Mouse (Mus musculus) cerebellum, postnatal 25 days (tissue): ENCODE data around the gene Rab44.
"Not testable (repeated sequence)": the region's sequence is repeated elsewhere in the genome, so short reads cannot be mapped to it uniquely, and the experiment has no call there.

ENCODE experiments used
- DNase-seq, 2 experiments: peaks; one replicate each; pipeline ENCODE4 v3.0.0; 2021; ENCODE audit warnings: mixed read lengths in 2 of 2

Rab44 gene

DNA sequence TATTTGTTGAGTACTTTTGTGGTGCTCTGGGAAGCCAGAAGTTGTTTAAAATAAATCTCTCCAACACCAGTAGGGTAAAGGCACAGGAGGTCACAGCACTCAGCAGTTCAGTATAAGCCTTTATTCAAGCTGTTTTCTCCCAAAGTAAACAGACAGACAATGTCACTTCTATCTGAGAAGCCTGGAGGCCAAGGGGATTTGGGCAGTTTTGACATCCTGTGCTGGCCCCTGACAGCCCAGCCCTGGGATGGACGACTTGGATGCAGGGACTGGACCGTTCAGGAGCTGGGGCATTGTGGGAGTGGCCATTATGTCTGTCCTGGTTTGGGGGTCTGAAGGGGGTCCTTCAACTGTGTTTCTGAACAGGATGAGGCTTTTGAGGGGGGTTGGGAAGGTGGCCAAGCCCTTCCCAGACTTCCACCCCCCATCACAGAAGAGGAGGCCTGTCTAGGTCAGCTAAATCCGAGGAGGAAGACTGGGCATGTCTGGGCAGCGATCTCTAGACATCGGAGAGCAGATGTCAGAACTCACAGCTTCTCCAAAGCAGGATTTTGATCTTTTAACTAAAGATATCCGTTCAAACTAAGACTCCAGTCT, 22.5 kb upstream of the Rab44 start:
- DNase-seq, result no peak

DNA sequence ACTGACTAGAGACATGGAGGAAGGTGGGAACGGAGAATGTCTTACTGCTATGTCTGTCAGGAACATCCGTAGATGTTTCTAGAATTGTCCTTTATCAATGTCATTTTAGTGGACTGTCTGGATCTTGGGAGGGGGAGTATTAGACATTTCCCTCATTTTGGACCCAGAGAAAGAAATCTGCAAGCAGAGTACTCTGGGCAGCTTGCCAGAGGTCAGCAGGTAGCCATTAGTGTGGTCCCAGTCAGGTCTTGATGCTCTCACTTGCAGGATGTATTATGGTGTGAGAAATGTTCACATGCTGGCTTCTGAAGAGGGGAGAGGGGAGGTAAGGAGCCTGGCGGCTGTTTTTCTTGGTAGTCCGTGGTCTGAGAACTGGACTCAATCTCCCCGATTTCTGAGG, 21.4 kb upstream of the Rab44 start:
- no peak for DNase-seq

DNA sequence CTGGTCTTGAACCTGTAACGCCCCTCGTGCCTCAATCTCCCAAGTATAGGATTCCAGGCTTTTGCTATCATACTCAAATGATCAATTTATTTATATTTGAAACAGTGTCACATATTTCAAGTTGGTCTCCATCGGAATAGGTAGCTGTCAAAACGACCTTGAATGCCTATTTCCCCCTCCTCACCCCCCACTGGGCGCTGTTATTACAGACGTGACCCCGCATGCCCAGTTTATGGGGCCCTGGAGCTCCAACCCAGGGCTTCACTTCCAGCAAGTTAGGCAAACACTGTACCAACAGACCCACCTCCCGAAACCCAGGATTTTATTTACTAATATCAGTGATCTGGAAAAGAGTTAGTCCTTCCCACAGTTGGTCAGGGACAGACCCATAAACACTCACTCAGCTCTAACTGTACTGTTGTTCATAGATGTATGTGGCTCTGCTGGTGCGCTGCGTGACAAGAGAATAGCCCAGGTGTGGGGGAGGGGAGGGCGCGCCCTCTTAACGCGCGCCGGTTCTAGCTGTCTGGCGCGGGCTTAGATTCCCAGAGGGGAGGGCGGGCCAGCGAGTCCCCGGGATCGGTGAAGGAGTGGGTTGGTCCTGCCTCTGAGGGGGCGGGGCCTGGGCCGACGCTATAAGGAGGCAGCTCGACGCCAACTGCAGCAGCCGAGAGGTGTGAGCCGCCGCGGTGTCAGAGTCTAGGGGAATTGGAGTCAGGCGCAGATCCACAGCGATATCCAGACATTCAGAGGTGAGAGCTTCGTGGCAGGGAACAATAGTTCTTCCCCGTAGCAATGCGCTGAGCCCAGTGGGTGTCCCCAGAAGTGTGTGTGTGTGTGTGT, 20.6 kb upstream of the Rab44 start:
- peak; percentile 88 to 91 for DNase-seq

DNA sequence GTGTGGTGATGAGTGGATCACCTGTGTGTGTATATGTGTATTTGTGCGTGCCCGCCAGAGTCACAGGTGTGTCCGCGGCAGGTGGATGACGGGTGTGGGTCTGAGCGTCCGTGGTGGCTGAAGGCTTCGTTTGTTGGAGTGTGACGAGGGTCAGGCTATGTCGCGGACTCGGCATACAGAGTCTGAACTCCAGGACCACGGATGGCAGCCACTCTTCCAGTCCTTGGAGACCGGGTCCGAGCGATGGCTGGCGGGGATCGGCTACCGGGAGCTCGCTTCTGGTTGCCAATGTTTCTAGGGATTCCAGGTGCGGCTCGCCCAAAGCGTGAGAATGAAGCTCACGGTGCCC, 20.0 kb upstream of the Rab44 start:
- no peak for DNase-seq

DNA sequence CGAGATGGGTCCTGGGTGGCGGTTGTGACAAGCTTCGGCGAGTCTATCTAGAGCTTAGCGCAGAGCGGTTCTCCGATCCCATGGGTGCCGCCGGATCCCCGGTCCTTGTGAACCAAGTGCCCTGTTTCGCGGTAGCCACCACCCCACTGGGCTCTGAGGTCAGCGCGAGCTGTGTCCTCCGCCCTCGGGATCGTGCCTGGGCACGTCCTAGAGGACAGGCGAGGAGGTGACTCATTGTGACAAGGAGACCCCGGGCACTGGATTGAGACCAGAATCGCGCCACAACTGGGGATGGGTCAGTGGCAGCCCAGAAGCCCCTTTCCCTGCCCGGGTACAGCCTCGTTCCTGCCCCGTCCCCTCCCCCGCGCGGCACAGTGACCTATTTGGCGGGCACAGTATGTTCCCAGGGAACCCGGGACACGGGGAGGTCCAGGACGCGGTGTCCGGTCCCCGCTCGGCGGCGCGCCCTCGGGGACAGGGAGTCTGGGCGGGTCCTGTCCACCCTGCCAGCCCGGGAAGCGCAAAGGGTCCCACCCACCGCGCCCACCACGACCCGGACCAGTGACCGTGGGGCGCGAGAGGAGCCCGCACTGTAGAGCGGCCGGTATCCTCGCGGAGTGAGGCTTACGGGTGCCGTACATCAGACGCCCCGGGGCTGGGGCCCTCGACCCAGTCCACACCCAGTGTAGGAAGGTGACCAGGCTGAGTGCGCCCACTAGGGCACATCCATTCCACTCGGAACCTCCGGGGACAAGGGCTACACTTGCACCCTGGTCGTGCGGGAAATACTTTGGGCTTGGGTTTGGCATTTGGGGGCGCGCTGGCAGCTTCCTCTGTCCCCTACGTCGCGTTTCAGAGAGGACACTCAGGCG, 19.4 kb upstream of the Rab44 start:
- peak; percentile 79 to 80 for DNase-seq

DNA sequence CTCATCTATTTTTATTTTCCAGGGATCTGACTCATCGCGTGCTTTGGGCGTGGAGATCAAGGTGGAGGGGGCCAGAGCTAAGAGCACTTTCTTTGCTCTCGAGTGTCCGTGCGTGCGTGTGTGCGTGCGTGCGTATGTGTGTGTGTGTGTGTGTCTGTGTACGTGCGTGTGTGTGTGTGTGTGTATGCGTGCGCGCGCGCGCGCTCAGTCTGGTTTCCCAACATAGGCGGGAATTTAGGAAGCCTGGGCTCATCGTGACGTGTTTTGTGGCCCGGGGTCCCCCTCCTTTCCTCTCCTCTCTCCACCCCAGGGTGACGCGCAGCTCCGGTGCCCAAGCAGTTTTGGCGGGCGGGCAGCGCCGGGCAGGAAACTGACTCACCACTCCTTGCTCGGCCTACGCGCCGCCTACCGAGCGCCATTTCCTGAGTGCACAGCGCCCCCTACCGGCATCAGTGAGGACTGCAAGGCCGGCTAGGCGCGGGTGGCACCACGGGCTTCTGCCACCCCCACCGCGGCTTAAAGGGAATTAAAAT, 18.7 kb upstream of the Rab44 start:
- peak; percentile 98 to 99 for DNase-seq

DNA sequence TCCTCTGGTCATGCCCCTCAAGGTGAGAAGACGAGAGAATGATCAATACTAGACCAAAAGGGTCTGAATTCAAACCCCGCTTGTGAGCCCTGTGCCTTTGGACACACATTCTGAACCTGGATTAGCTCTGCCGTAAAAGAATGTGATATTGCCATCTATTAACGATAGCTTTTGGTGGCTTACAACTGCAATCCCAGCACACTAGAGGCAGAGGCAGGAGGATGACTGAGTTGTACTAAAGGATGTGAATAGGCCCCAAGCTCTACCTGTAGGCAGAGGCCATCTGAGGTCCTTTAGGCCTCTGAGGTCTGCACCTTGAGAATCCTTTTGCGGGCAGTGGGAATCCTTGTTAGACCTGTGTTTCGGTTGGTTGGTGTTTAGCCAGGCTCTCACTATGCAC, 17.7 kb upstream of the Rab44 start:
- no peak for DNase-seq

DNA sequence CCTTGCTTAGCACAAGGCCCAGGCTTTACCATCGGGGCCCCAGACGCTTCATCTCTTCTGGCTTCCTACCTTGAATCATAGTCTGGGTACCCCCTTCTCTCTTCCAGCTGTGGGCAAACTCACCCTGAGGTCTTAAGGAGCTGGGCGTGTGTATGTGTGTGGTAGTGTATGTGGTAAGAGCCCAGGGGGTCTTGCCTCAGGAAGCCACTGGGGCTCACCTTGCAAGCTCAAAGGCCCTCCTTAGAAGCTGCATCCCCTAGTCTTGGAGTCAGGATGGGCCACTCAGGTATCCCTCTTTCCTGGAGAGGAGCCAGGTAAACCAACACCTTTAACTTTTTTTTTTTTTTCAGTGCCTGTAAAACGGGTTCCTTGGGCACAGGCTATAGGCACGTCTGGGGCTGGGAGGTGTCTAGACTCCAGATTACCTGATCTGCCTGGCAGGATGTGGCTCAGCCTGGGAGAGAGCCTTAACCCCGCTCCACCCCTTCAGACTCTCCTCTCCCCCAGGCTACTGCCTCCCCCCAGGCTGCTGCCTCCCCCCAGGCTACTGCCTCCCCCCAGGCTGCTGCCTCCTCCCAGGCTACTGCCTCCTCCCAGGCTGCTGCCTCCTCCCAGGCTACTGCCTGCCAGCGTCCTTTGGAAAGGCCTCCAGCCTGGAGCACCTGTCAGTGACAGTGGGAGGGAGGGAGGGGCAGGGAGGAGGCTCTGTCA, 16.9 kb upstream of the Rab44 start:
- peak; percentile 50 to 61 for DNase-seq

DNA sequence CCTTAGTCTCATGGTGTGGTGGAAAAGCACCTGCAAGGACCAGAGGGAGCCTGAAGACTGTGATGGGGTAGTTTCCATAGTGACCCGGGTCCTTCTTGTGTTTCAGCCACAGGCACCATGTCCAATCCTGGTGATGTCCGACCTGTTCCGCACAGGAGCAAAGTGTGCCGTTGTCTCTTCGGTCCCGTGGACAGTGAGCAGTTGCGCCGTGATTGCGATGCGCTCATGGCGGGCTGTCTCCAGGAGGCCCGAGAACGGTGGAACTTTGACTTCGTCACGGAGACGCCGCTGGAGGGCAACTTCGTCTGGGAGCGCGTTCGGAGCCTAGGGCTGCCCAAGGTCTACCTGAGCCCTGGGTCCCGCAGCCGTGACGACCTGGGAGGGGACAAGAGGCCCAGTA, 15.7 kb upstream of the Rab44 start:
- DNase-seq, result no peak

DNA sequence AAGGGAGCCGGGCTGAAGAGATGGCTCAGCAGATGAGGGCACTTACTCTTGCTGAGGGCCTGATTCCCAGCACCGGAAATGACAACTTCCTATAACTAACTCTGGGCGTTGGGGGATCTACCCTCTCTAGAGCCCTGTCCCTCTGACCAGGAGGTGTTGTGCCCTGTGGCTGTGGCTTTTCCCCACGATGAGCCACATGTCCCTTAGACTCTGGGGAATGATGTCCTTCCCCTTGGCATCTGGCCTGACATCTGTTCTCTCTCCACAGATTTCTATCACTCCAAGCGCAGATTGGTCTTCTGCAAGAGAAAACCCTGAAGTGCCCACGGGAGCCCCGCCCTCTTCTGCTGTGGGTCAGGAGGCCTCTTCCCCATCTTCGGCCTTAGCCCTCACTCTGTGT, 14.9 kb upstream of the Rab44 start:
- DNase-seq, result no peak

DNA sequence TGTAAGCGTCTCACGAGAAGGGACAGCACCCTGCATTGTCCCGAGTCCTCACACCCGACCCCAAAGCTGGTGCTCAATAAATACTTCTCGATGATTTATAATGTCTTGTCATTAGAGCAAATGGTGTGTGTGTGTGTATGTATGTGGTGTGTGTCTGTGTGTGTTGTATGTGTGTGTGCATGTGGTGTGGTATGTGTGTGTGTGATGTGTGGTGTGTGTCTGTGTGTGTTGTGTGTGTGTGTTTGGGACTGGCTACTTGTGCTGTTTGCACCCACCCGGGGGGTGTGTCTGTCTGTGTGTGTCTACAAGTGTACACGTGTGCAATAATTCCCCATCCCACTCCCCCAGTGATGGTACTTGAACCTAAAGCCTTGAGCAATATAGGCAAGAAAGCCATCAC, 13.3 kb upstream of the Rab44 start:
- DNase-seq, result no peak

DNA sequence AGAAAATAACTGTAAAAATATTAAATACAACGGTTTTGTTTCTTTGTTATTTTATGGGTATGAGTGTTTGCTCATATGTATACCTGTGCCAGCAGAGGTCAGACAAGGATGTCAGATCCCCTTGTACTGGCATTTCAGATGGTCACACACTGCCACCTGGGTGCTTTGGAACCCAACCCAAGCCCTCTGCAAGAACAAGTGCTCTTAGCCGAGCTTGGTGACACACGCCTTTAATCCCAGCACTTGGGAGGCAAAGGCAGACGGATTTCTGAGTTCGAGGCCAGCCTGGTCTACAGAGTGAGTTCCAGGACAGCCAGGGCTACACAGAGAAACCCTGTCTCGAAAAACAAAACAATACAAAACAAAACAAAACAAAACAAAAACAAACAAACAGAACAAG, 3.6 kb upstream of the Rab44 start:
- DNase-seq, result not testable (repeated sequence)

DNA sequence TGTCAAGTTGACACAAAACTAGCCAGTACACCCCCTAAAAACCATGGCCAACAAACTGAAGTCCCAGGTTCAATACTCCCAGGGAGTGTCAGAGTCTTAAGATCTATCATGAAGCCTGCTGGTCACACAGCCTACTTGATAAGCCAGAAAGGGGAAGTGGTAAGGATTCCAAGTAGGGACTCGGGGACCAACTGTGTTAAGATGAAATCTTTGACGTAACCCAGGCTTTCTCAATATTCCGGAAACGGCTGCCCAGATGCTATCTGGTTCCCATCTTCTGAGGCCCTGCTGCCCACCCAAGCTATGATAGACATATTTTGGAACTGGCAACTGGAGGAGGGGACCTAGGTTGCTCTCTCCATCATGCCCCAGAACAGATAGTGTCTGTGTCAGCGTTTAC, 2.6 kb upstream of the Rab44 start:
- no peak for DNase-seq

DNA sequence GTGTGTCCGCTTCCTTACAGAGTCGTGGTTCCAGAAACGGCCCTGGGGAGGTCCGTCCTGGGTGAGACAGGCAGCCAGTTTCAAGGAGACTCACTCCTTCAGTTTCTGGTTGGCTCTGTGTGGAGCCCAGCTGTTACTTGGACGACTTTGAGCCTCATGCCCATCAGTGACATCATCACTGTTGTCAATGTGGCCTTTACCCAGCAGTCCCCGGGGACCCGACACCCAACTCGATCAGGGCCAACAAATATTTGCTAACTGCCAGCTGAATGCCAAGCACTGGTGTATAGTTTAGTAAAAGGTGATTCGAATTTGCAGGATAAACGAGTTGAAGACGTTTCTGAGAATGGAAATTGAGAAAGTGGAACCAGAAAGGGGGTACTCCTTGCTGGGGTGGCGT, 2.1 kb downstream of the Rab44 start:
- DNase-seq, result no peak

DNA sequence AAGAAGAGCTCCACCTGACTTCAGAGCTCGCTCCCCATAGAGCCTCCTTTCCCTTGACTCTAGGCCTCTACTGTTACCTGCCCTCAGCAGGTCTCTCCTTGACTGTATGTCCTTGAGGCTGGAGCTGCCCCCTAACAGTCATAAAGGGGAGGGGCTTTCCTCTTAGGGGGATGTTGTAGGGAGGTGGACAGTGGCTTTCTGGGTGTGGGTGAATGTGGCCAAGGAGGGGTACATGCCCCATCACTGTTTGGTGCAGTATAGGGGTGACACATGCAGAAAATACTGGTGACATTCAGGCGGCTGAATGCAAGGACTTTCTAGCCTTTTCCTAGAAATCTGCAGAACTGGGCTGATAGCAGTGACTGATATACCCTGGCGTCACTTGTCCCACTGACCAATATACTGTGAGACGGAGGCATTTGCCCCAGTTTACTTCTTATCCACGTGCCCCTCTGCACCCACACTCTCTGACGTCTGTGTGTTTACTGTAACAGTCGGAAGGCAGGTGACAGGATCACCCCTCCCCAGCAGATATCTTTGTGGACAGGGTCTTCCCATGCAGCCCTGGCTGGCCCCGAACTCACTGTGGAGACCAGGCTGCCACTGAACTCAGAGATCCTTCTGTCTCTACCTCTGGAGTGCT, 3.2 kb downstream of the Rab44 start:
- DNase-seq, result no peak

DNA sequence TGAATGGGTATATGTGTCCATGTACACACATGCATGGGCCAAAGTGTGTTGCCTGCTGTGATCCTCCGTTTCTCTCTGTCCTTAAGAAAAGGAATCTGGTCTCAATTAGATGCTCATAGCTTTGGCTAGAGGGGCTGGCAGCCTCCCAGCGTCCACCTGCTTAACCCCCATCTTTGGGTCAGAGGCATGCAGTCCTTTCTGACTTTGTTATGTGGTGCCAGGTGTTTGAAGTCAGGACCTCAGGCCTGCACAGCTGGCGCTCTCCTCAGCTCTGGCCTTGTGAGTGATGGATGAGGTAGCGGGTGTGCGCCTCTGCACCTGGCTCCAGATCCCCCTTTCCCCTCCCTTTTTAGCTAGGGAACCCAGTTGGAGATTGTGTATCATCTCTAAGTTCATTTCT, 4.1 kb downstream of the Rab44 start:
- DNase-seq, result no peak

DNA sequence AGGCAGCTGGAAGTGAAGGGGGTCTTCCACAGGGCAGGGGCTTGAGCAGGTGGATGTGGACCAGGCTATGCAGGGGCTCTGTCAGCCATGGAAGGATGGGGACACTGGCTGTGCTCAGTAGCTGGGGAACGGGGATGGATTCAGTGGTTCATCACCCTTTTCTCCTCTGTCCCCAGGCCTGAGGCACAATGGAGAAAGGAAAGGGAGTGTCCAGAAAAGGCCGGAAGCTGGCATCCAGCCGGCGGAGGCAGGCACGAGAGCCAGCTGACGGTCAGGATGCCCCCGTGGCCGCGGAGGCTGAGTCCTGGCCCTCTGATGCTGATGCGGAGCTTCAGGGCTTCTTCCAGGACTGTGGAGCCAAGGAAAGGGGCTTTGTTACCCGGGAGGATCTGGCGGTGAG, 6.7 kb downstream of the Rab44 start:
- peak in 1 of 2 experiments; percentile 37 for DNase-seq

DNA sequence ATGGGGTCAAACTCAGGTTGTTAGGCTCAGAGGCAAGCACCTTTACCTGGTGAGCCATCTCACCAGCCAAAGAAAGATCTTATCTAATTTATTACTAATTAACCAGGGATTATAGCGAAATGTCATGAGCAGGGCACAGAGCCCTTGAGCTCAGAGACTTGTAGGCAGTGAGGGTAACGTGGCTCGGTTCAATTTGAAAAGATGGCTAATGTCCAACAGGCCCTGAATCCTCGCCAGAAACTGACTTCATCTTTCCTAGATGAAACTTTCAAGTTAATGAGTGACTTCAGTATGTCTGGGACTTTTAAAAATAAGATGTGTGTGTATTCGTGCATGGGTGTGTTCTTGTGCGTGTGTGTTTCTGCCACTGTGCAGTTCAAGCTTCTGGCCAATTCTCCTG, 8.9 kb downstream of the Rab44 start:
- no peak for DNase-seq

DNA sequence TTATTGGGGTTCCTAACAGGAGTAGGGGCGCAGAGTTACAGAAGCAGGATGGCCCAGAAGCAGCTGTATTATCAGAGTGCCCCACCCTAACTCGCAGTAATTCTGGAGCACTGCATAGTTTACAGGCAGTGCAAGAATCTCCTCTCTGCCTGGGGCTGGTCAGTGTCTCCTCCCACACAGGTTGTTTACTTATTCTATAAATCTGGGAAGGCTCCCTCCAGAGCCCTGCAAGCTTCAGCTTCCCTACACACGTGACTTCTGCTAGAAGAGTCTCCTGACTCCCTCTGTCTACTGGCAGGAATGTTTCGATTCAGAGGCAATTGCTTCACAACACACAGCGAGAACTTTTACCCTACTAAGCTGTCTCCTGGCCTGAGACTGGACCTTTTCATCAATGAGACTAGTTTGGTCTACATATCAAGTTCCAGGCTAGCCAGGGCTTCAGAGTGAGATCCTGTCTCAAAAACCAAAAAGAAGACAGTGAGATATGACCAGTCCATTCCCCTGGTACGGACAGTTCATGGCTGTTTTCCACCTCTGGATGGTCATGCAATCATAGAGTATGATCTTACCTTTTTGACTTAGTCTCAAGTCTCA, 9.7 kb downstream of the Rab44 start:
- DNase-seq, result no peak

DNA sequence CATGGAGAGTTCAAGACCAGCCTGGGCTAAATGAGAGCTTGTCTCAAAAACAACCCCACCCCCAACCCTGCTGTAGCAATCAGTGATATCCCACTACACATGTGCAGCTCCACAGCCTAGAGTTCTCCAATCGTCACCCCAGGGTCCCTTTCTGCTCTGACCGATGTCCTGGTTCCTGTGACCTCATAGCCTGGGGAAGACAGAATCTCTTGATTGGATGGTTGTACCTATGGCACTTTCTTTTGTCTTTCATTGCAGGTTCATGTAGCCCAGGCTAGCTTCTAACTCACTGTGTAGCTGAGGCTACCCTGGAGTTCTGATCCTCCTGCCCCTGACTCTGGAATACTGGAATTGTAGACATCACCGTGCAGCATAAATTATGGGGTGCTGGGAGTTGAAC, 12.6 kb downstream of the Rab44 start:
- DNase-seq, result no peak

DNA sequence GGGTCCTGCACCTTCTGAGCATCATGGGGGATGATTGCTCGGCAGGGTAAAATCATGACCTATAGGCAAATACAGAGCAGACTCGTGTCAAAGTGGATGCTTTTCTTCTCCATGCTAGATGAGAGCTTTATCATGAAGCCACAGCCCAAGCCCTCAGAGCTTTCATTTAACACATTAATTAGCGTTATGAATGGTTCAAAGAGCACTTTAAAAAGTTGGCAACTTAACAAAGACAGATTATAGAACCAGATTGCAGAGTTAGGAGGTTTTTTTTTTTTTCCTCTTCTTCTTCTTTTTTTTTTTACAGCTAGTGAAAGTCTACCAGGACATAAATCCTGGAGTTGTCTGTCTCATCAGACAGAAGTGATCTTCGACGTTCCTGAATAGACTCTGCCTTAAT, 15.4 kb downstream of the Rab44 start:
- DNase-seq, result no peak

DNA sequence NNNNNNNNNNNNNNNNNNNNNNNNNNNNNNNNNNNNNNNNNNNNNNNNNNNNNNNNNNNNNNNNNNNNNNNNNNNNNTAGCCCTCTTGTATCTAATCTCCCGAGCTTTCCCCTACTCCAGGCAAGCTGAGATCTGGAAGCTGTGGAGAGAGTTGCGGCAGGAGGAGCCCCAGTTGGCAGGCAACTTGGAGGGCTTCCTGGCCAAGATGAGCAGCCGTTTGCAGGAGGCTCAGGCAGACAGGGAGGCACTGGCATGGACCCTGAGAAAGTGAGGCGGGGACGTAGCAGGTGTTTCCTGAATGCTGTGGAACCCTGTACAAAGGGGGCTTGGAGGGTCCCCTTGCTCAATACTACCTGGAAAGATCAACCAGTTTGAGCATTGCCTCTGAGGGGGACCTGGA, 21.1 kb downstream of the Rab44 start:
- peak in 1 of 2 experiments; percentile 32 for DNase-seq
